Mouse (Mus musculus): ENCODE measurements at regions not wholly inside any gene's neighbourhood (a gene's known extent, or its start where the extent isn't known, plus 50 kb on each side); places are given as distances from the start of the nearest gene placed in this dataset.

DNA sequence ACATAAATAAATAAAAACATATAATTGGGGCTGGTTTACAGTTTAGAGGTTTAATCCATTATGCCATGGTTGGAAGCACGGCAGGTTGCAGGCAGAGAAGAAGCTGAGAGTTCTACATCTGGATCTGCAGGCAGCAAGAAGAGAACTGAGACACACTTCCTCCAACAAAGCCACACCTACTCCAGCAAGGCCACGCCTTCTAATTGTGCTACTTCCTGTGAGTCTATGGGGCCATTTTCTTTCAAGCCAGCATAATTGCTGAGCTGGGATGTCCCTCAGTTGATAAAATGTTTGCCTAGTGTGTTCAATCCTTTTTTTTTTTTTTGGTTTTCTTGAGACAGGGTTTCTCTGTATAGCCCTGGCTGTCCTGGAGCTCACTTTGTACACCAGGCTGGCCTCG is 52.8 kb upstream of the Ywhaq start:
- TF ChIP-seq CTCF (IDR thresholded peaks at IDR 0.05; ENCODE audit: borderline replicate concordance, insufficient read depth, low read length) (no peak), POLR2A (IDR thresholded peaks at IDR 0.05; ENCODE audit: low read depth, low read length) (no peak)

Measured in embryonic fibroblast, embryonic 13.5 days (primary cell).